Mouse (Mus musculus) embryonic facial prominence, embryonic 13.5 days (tissue): ENCODE results near the gene Mmp14. TPM values are rescaled to one million over a fixed set of nuclear protein-coding genes. Genes with fewer than 3 reads are reported as not detected.

Source experiments
- ATAC-seq: fragments of 200-750 bp; cut with Nextera tagmentation; 2 replicates; pipeline ENCODE4 v1.8.0; 2017; ENCODE audit warnings: low read depth; ENCODE audit not compliant: insufficient number of reproducible peaks, insufficient read depth, low FRiP score, low TSS enrichment
- H3K27ac ChIP-seq: fragments of 300-500 bp; sonication (generic); 2 replicates; pipeline ENCODE4 v1.5.1; 2015; ENCODE audit warnings: moderate library complexity, mild to moderate bottlenecking, inconsistent platforms
- H3K27me3 ChIP-seq: fragments of 300-500 bp; sonication (generic); 2 replicates; pipeline ENCODE4 v1.6.1; 2015; ENCODE audit warnings: mild to moderate bottlenecking, inconsistent platforms
- H3K36me3 ChIP-seq: fragments of 300-500 bp; sonication (generic); 2 replicates; pipeline ENCODE4 v1.6.1; 2015; ENCODE audit warnings: mild to moderate bottlenecking, inconsistent platforms
- H3K4me1 ChIP-seq: fragments of 300-500 bp; sonication (generic); 2 replicates; pipeline ENCODE4 v1.6.1; 2015; ENCODE audit warnings: inconsistent platforms
- H3K4me2 ChIP-seq: fragments of 300-500 bp; sonication (generic); 2 replicates; pipeline ENCODE4 v1.6.1; 2015; ENCODE audit warnings: moderate library complexity, mild to moderate bottlenecking, inconsistent platforms
- H3K4me3 ChIP-seq: fragments of 300-500 bp; sonication (generic); 2 replicates; pipeline ENCODE4 v1.5.1; 2015; ENCODE audit warnings: mild to moderate bottlenecking, inconsistent platforms
- H3K9ac ChIP-seq: fragments of 300-500 bp; sonication (generic); 2 replicates; pipeline ENCODE4 v1.6.1; 2015; ENCODE audit warnings: mild to moderate bottlenecking, inconsistent platforms
- H3K9me3 ChIP-seq: fragments of 300-500 bp; sonication (generic); 2 replicates; pipeline ENCODE4 v1.6.1; 2016; ENCODE audit warnings: inconsistent platforms
- WGBS: fragments of 180-500 bp; shearing (Covaris S2); methylation state at CpG from one replicate; pipeline ENCODE4 v1.1.7; 2015; ENCODE audit warnings: mixed read lengths; 5-methylcytosine and 5-hydroxymethylcytosine counted together
- polyA plus RNA-seq: library from polyadenylated mRNA; unstranded; fragments of >200 nt; fragmentation: Nextera tagmentation; extraction: Ambion mirVana; gene quantifications from 2 replicates; pipeline ENCODE4 v1.2.1, GENCODE M21; 2015

The Mmp14 gene
- polyA plus RNA-seq, 1 experiment from 2014 or later = 202 TPM

DNA sequence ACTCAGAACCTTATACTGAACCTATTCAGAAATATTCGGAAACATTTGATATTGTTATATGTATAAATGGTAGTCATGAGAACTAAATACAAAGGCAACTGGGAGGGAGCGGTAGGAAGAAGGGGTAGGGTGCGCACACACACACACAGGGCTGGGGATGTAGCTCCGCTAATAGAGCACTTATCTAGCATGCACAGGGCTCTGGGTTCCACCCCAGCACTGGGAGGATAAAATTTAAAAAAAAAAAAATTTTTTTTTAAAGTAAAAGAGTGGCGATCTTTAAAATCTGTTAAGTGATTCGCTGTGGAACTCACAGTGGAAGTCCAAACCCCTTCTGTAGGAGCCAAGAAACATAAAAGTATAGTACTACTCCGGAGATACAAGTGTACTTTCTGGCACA lies 54.5 kb downstream of the Mmp14 start:
- no peak overlapping the region for H3K4me3 ChIP-seq
- H3K36me3 ChIP-seq = no peaks in the 10 kb centered on the region

DNA sequence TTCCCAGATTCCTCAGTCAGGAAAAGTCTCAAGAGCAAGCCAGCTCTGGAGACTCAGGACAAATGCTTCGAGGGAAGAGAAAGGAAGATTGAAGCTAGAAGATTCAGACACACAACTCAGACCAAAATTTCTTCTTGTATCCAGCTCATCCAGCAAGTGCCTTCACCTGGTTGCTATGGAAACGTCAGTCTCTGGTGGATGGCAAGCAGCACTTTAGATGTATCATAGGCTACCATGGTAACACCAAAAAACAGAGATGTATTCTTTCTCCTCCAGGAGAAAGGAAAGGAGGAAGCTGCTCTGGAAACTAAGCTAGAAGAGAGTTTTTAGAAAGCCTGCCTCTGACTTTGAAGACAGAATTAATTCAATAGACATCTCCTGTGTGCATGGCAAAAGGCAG lies 56.3 kb downstream of the Mmp14 start:
- H3K27ac ChIP-seq = no peak overlapping the region
- H3K4me2 ChIP-seq = no peak overlapping the region
- no peaks in the 10 kb centered on the region for H3K27me3 ChIP-seq
- H3K4me1 ChIP-seq = no peaks in the 10 kb centered on the region
- H3K9me3 ChIP-seq = no peaks in the 10 kb centered on the region
- H3K4me3 ChIP-seq = no peak overlapping the region
- no peak overlapping the region for H3K9ac ChIP-seq
- no peaks in the 10 kb centered on the region for H3K36me3 ChIP-seq
- ATAC-seq = no peak
- WGBS = 60% methylated on average over 2 of the region's 2 CpGs

More for the DNA sequence above, 54.5 kb downstream of the Mmp14 start:
- H3K4me2 ChIP-seq = no peak overlapping the region
- no peak for ATAC-seq
- peaks cover 3% of the 10 kb centered on the region for H3K27me3 ChIP-seq
- 91% methylated on average over 7 of the region's 7 CpGs for WGBS
- no peaks in the 10 kb centered on the region for H3K9me3 ChIP-seq
- no peak overlapping the region for H3K27ac ChIP-seq
- no peak overlapping the region for H3K9ac ChIP-seq
- no peaks in the 10 kb centered on the region for H3K4me1 ChIP-seq

GRCm38 (mm10) chr14:54488350-54488749 lies 56.9 kb downstream of the Mmp14 start:
- H3K4me1 ChIP-seq = no peaks in the 10 kb centered on the region

GRCm38 (mm10) chr14:54492345-54493131 lies 61.1 kb downstream of the Mmp14 start:
- ATAC-seq = no peak
- H3K4me1 ChIP-seq = no peaks in the 10 kb centered on the region

More at GRCm38 (mm10) chr14:54488350-54488749, 56.9 kb downstream of the Mmp14 start:
- Histone ChIP-seq H3K27me3 (no peaks in the 10 kb centered on the region), H3K27ac (no peak overlapping the region), H3K9me3 (no peaks in the 10 kb centered on the region), H3K4me2 (no peak overlapping the region), H3K36me3 (no peaks in the 10 kb centered on the region), H3K4me3 (no peak overlapping the region), H3K9ac (no peak overlapping the region)
- no peak for ATAC-seq

DNA sequence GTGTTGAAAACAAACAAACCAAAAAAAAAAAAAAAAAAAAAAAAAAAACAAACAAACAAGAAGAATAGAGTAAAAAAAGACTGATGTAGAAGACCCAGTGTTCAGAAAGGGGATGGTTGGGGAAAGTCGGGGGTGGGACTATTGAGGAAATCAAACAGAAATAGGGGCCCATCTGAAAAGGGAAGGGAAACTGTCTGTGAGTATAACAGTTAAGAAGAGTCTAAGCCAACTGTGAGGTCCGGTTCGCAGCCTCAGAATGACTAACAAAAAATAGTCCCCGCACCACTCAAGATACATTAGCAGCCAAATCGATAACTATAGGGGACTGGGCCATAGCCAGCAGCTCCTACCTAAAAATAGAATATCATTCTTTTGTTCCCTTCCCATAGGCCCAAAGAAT lies 61.8 kb downstream of the Mmp14 start:
- H3K9ac ChIP-seq = no peak overlapping the region
- no peaks in the 10 kb centered on the region for H3K36me3 ChIP-seq
- no peak overlapping the region for H3K4me2 ChIP-seq
- WGBS = 91% methylated on average over 5 of the region's 5 CpGs
- 0 out of 2 replicates have a peak, but pooled peaks cover 3% of the 10 kb centered on the region for H3K27me3 ChIP-seq
- ATAC-seq = no peak
- H3K9me3 ChIP-seq = no peaks in the 10 kb centered on the region
- no peaks in the 10 kb centered on the region for H3K4me1 ChIP-seq
- H3K27ac ChIP-seq = no peak overlapping the region
- no peak overlapping the region for H3K4me3 ChIP-seq

More at GRCm38 (mm10) chr14:54492345-54493131, 61.1 kb downstream of the Mmp14 start:
- Histone ChIP-seq H3K9ac (no peak overlapping the region), H3K9me3 (no peaks in the 10 kb centered on the region), H3K27me3 (0 out of 2 replicates have a peak, but pooled peaks cover 3% of the 10 kb centered on the region), H3K36me3 (no peaks in the 10 kb centered on the region), H3K4me2 (no peak overlapping the region), H3K4me3 (no peak overlapping the region), H3K27ac (no peak overlapping the region)
- WGBS = 60% methylated on average over 18 of the region's 18 CpGs

DNA sequence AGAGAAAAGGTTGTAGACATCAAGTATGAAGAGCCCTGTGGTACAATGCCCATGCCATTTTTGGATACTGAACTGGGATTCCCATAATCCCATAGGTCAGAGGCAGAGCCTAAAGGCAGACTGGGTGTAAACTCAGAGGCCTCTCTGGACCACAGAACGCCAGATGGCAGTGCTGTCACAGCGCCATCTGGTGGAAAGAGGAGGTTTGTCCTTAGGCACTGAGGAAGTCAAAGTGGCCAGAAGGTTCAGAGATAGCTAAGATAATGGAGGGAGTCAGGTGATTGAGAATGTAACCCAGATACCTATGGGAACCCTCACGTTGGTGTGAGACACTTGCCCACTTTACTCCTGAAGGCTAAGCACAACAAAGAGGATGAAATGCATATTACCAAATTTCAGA lies 62.8 kb downstream of the Mmp14 start:
- Histone ChIP-seq H3K36me3 (no peaks in the 10 kb centered on the region), H3K4me3 (no peak overlapping the region), H3K9ac (no peak overlapping the region), H3K27me3 (0 out of 2 replicates have a peak, but pooled peaks cover 3% of the 10 kb centered on the region), H3K27ac (no peak overlapping the region), H3K4me1 (no peaks in the 10 kb centered on the region), H3K9me3 (no peaks in the 10 kb centered on the region), H3K4me2 (no peak overlapping the region)
- 3% methylated on average over 3 of the region's 3 CpGs for WGBS
- ATAC-seq = no peak

Other genes starting within 250 kb of the Mmp14 start
- 340 and 359 TPM in 2 replicates for gene Dad1, start 177.5 kb upstream of the Mmp14 start, polyA plus RNA-seq
- gene Abhd4, start 177.4 kb upstream of the Mmp14 start, polyA plus RNA-seq = 50.5 TPM in 2 replicates
- gene Olfr49, start 146.7 kb upstream of the Mmp14 start, polyA plus RNA-seq = not detected in 2 replicates
- gene Oxa1l, start 70.8 kb upstream of the Mmp14 start, polyA plus RNA-seq = 49.4 and 53.3 TPM in 2 replicates
- gene Slc7a7, start 13.8 kb upstream of the Mmp14 start, polyA plus RNA-seq = 4.5 and 6.2 TPM in 2 replicates
- 203 and 286 TPM in 2 replicates for gene Mrpl52, start 4.7 kb upstream of the Mmp14 start, polyA plus RNA-seq
- gene Lrp10, start 32.5 kb downstream of the Mmp14 start, polyA plus RNA-seq = 29.7 and 33.1 TPM in 2 replicates
- gene Rem2, start 44.5 kb downstream of the Mmp14 start, polyA plus RNA-seq = 2.1 and 3.6 TPM in 2 replicates
- 84.6 and 86.6 TPM in 2 replicates for gene Prmt5, start 85.9 kb downstream of the Mmp14 start, polyA plus RNA-seq
- 53.1 and 54.5 TPM in 2 replicates for gene Haus4, start 123.0 kb downstream of the Mmp14 start, polyA plus RNA-seq
- 55.6 and 63.3 TPM in 2 replicates for gene Ajuba, start 145.9 kb downstream of the Mmp14 start, polyA plus RNA-seq
- 8.9 and 9.1 TPM in 2 replicates for gene 4931414P19Rik, start 174.4 kb downstream of the Mmp14 start, polyA plus RNA-seq
- 390 and 393 TPM in 2 replicates for gene Psmb5, start 186.4 kb downstream of the Mmp14 start, polyA plus RNA-seq
- 0.06 TPM in 1 of 2 replicates, not detected in the other for gene Psmb11, start 189.8 kb downstream of the Mmp14 start, polyA plus RNA-seq
- gene Gm17606, start 209.3 kb downstream of the Mmp14 start, polyA plus RNA-seq = not detected in 2 replicates
- 6.8 and 7.9 TPM in 2 replicates for gene Cdh24, start 209.8 kb downstream of the Mmp14 start, polyA plus RNA-seq